Mouse (Mus musculus): ENCODE data around the gene Slc16a14.

DNA sequence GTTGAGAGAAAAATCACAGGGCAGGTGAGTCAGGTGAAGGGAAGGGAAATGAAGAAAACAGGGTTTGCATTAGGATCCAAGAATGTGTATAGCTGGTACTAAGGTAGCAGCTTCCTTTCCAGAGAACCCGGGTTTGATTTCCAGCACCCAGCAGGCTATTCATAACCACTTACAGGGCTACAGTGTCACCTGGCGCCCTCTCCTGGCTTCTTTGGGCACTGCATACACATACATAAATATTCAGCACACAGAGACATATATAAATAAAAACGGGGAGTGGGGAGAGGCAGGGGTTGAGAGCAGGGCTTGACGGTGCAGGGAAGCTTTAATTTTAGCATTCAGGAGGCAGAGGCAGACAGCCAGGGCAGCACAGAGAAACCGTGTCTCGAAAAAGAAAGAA, 49.0 kb downstream of the Slc16a14 start:
- TF ChIP-seq CTCF (IDR thresholded peaks at IDR 0.05; ENCODE audit: borderline replicate concordance, control insufficient read depth, extremely low read depth, insufficient read depth, low read length, poor library complexity) (no peak), POLR2A (IDR thresholded peaks at IDR 0.05; ENCODE audit: control insufficient read depth, extremely low read depth, insufficient read depth, low read length, poor library complexity) (no peak)
